Mouse (Mus musculus) lung, embryonic 14.5 days (tissue): ENCODE results near the gene Ctdsp1. TPM values are rescaled to one million over a fixed set of nuclear protein-coding genes. Genes with fewer than 3 reads are reported as not detected.
A peak's percentile ranks its signal among the peaks of the same experiment; 100 is the strongest.

ENCODE experiments used
- ATAC-seq: fragments of 200-750 bp; cut with Nextera tagmentation; 2 replicates; pipeline ENCODE4 v1.8.0; 2017; ENCODE audit warnings: mild to moderate bottlenecking, moderate TSS enrichment, moderate library complexity; ENCODE audit not compliant: insufficient read depth
- DNase-seq: peaks from one replicate; pipeline ENCODE4 v3.0.0-alpha.2; 2015
- H3K27ac ChIP-seq: fragments of 300-500 bp; sonication (generic); 2 replicates; pipeline ENCODE4 v1.5.1; 2014; ENCODE audit warnings: low read depth, mild to moderate bottlenecking, moderate library complexity
- H3K27me3 ChIP-seq: fragments of 300-500 bp; sonication (generic); 2 replicates; pipeline ENCODE4 v1.6.1; 2014; ENCODE audit warnings: low read length, control low read depth; ENCODE audit not compliant: insufficient read depth
- H3K36me3 ChIP-seq: fragments of 300-500 bp; sonication (generic); 2 replicates; pipeline ENCODE4 v1.6.1; 2014; ENCODE audit warnings: control low read depth; ENCODE audit not compliant: insufficient read depth
- H3K4me1 ChIP-seq: fragments of 300-500 bp; sonication (generic); 2 replicates; pipeline ENCODE4 v1.6.1; 2014; ENCODE audit warnings: antibody characterized with exemption, control low read depth; ENCODE audit not compliant: insufficient read depth
- H3K4me2 ChIP-seq: fragments of 300-500 bp; sonication (generic); 2 replicates; pipeline ENCODE4 v1.6.1; 2014; ENCODE audit warnings: mild to moderate bottlenecking
- H3K4me3 ChIP-seq: fragments of 300-500 bp; sonication (generic); 2 replicates; pipeline ENCODE4 v1.5.1; 2014; ENCODE audit warnings: low read depth, low read length
- H3K9ac ChIP-seq: fragments of 300-500 bp; sonication (generic); 2 replicates; pipeline ENCODE4 v1.6.1; 2014
- H3K9me3 ChIP-seq: fragments of 300-500 bp; sonication (generic); 2 replicates; pipeline ENCODE4 v1.6.1; 2016; ENCODE audit warnings: low read depth, low read length, control low read depth
- CTCF ChIP-seq: IDR thresholded peaks from 2 replicates; pipeline ENCODE4 v1.5.1; 2016; ENCODE audit warnings: antibody characterized with exemption, low read depth
- WGBS: fragments of 180-500 bp; shearing (Covaris S2); extraction: QIAGEN DNeasy Blood & Tissue Kit; methylation state at CpG from one replicate; pipeline ENCODE4 v1.1.7; 2014; 5-methylcytosine and 5-hydroxymethylcytosine counted together
- polyA plus RNA-seq: library from polyadenylated mRNA; unstranded; fragments of >200 nt; fragmentation: Nextera tagmentation; extraction: Ambion mirVana; gene quantifications from 2 replicates; pipeline ENCODE4 v1.2.1, GENCODE M21; 2014

Gene Ctdsp1
- 99.4 and 102 TPM in 2 replicates for polyA plus RNA-seq

DNA sequence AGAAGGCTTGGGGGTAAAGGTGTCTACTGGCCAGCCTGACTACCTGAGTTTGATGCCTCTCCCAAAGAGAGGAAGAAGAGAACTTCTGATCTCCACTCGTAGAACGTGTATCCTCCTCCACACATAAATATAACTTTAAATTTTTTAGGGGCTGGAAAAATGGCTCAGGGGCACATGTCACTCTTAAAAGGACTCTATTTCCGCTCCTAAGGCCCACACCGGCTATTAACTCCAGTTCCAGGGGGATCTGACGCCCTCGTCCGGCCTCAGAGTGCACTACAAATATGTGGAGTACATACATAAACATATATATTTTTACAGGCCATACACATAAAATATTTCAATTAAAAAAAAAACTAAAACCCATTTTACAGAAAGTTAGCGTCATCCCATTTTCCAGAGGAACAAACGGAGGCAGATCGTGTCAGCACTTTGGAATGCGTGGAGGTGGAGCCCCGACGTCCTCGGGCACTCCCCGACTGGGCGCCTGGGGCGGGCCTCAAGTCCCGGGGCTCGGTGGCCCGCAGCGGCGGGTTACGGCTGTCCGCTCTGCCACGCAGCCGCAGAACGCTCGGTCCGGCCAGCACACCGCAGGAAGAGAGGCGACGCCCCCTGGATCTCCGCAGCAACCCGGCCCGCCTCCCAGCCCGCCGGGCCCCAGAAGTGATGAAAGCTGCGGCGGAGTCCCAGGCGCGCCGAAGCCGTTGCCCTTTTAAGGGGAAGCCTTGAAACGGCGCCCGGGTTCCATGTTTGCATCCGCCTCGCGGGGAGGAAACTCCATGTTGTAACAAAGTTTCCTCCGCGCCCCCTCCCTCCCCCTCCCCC lies at the start of gene Ctdsp1:
Gene Ctdsp1, plus strand, starts transcription at position 586 of the 825 bp plus-strand sequence.
- Histone ChIP-seq H3K27me3 (no peaks in the 10 kb centered on the region), H3K4me3 (peak within 1 kb of the TSS; percentile 88), H3K9me3 (no peaks in the 10 kb centered on the region), H3K36me3 (peaks cover 25% of the 10 kb centered on the region), H3K27ac (peak within 1 kb of the TSS; percentile 99), H3K4me2 (peak within 1 kb of the TSS; percentile 98), H3K4me1 (peaks cover 12% of the 10 kb centered on the region), H3K9ac (peak within 1 kb of the TSS; percentile 99)
- TF ChIP-seq CTCF, result no peak; the same call in none of the 2 replicates
- WGBS, result 2% methylated on average over 50 of the region's 51 CpGs
- DNase-seq, result peak; percentile 99
- ATAC-seq, result peak; percentile 74

DNA sequence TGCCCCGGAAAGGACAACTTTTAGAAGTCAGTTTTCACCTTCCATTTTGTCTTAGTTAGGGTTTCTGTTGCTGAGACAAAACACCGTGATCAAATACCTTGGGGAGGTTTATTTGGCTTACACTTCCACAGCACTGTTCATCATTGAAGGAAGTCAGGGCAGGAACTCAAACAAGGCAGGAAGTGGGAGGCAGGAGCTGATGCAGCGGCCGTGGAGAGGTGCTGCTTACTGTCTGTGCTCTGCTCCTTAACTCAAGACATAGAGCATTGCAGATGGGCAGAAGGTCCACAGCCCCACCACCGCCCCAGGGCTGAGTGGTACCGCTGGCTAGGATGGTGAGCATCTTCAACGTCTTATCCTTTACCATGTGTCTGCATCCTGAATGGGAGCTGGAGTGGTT lies 49.4 kb upstream of the Ctdsp1 start:
- Histone ChIP-seq H3K27ac (no peak overlapping the region), H3K4me2 (no peak overlapping the region), H3K9ac (no peak overlapping the region), H3K4me1 (no peaks in the 10 kb centered on the region), H3K9me3 (no peaks in the 10 kb centered on the region), H3K27me3 (no peaks in the 10 kb centered on the region), H3K36me3 (no peaks in the 10 kb centered on the region), H3K4me3 (no peak overlapping the region)
- WGBS, result 74% methylated on average over 7 of the region's 7 CpGs
- ATAC-seq, result no peak
- DNase-seq, result no peak
- TF ChIP-seq CTCF, result no peak

DNA sequence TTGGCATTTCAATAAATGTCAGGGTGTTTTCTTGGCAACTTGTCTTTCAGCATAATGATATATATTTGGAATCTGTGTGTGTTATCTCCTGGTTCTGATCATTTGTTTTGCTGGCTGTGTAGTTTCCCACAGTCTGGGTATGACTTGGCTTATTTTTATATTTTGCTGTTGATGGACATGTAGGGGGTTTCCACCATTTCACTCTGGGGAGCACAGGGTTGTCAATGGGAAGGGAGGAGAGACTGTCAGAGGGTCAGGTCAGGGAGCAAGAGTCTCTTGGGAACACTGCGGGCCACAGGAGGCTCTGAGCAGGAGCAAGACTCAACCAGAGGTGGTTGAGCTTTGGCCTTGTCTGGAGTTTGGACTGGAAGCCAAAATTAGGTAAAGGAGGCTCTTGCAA lies 49.0 kb upstream of the Ctdsp1 start:
- WGBS, result 83% methylated on average over 1 of the region's 1 CpGs
- no peaks in the 10 kb centered on the region for H3K27me3 ChIP-seq
- DNase-seq (no peak), ATAC-seq (no peak)
- 0 out of 2 replicates have a peak, but pooled peaks cover under 1% of the 10 kb centered on the region for H3K36me3 ChIP-seq
- no peak for TF ChIP-seq CTCF
- no peak overlapping the region for H3K9ac ChIP-seq
- H3K27ac ChIP-seq, result no peak overlapping the region
- H3K9me3 ChIP-seq, result no peaks in the 10 kb centered on the region
- H3K4me2 ChIP-seq, result no peak overlapping the region
- no peak overlapping the region for H3K4me3 ChIP-seq
- no peaks in the 10 kb centered on the region for H3K4me1 ChIP-seq

DNA sequence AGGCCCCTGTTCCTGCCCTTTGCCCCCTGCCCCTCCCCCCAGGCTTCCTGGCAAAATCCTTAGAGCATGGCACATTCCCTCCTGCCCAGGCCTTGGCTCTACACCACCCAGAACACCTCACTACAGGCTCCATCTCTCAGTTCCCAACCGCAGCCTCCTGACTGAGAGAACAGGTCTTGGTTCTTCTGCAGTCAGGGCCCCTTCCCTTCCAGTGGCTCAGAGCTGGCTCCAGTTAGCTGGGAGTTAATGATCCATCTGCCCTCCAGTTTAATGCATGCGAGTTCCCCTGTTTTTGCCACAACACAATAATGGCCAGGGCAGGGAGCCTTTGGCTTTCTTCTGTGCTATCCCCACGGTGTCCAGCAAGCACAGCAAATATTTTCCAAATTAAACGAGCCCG lies 48.1 kb upstream of the Ctdsp1 start:
- Histone ChIP-seq H3K9ac (no peak overlapping the region), H3K4me3 (no peak overlapping the region), H3K4me1 (no peaks in the 10 kb centered on the region), H3K27ac (no peak overlapping the region), H3K36me3 (0 out of 2 replicates have a peak, but pooled peaks cover 5% of the 10 kb centered on the region), H3K9me3 (no peaks in the 10 kb centered on the region), H3K27me3 (no peaks in the 10 kb centered on the region), H3K4me2 (no peak overlapping the region)
- TF ChIP-seq CTCF, result no peak
- DNase-seq (no peak), ATAC-seq (no peak)
- WGBS, result 80% methylated on average over 5 of the region's 5 CpGs

DNA sequence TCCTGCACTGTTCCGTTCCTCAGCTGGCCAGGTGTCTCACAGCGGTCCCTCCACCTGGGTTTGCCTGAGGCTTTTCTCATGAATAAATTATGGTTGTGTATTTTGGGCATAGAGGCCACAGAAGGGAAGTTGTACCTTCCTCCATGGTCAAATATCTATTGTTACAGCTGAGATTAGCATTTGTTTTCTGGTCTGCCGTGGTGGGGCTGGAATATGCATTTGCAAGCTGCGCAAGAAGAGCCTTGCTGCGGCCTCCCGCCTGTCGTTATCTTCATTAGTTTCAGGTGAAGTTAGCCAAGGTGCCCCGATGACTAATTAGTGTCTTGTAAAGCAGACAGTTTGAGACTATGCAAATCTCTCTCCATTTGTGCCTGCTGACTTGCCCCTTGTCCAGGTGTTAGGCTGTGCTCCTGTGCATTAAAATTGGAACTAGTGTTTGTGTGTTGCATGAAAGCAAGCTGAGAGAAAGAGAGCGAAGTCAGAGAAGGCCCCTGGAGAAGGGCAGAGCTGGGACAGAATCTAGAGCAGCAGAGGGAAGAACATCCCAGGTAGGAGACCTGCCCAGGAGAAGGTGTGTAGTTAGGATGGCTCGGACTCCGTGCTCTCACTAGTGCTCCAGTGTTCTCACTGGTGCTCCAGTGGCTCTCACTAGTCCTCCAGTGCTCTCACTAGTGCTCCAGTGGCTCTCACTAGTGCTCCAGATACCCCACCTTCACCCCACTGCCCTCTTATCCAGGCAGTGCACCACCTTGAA lies 47.0 kb upstream of the Ctdsp1 start:
- TF ChIP-seq CTCF, result no peak
- Histone ChIP-seq H3K27ac (no peak overlapping the region), H3K36me3 (0 out of 2 replicates have a peak, but pooled peaks cover 5% of the 10 kb centered on the region), H3K9ac (no peak overlapping the region), H3K9me3 (no peaks in the 10 kb centered on the region), H3K4me3 (no peak overlapping the region), H3K4me2 (no peak overlapping the region), H3K4me1 (no peaks in the 10 kb centered on the region), H3K27me3 (no peaks in the 10 kb centered on the region)
- WGBS, result 74% methylated on average over 11 of the region's 11 CpGs
- ATAC-seq (no peak), DNase-seq (no peak)

GRCm38 (mm10) chr1:74351185-74351769 lies 40.0 kb upstream of the Ctdsp1 start:
- H3K4me1 ChIP-seq, result no peaks in the 10 kb centered on the region
- no peak for ATAC-seq

More at GRCm38 (mm10) chr1:74351185-74351769, 40.0 kb upstream of the Ctdsp1 start:
- no peaks in the 10 kb centered on the region for H3K9me3 ChIP-seq
- no peak for DNase-seq
- no peak overlapping the region for H3K4me3 ChIP-seq
- peaks cover 22% of the 10 kb centered on the region; the same call in 1 of the 2 replicates for H3K36me3 ChIP-seq
- no peaks in the 10 kb centered on the region for H3K27me3 ChIP-seq
- H3K9ac ChIP-seq, result no peak overlapping the region
- no peak for TF ChIP-seq CTCF
- 93% methylated on average over 13 of the region's 13 CpGs for WGBS
- H3K4me2 ChIP-seq, result no peak overlapping the region
- H3K27ac ChIP-seq, result no peak overlapping the region
